Mouse (Mus musculus) embryonic facial prominence, embryonic 12.5 days (tissue): ENCODE results near the gene Fchsd2. TPM values are rescaled to one million over a fixed set of nuclear protein-coding genes. Genes with fewer than 3 reads are reported as not detected.
A peak's percentile ranks its signal among the peaks of the same experiment; 100 is the strongest.

Experiments
- ATAC-seq: fragments of 200-750 bp; cut with Nextera tagmentation; 2 replicates; pipeline ENCODE4 v1.8.0; 2017; ENCODE audit not compliant: insufficient number of reproducible peaks, insufficient read depth, low FRiP score, low TSS enrichment
- H3K27ac ChIP-seq: fragments of 300-500 bp; sonication (generic); 2 replicates; pipeline ENCODE4 v1.5.1; 2016; ENCODE audit warnings: mild to moderate bottlenecking
- H3K27me3 ChIP-seq: fragments of 300-500 bp; sonication (generic); 2 replicates; pipeline ENCODE4 v1.6.1; 2016; ENCODE audit warnings: mild to moderate bottlenecking, moderate library complexity
- H3K36me3 ChIP-seq: fragments of 300-500 bp; sonication (generic); 2 replicates; pipeline ENCODE4 v1.6.1; 2016; ENCODE audit warnings: mild to moderate bottlenecking
- H3K4me1 ChIP-seq: fragments of 300-500 bp; sonication (generic); 2 replicates; pipeline ENCODE4 v1.6.1; 2016
- H3K4me2 ChIP-seq: fragments of 300-500 bp; sonication (generic); replicated peaks from 2 replicates; pipeline ENCODE4 v1.6.1; 2016; ENCODE audit warnings: mild to moderate bottlenecking, moderate library complexity
- H3K4me3 ChIP-seq: fragments of 300-500 bp; sonication (generic); 2 replicates; pipeline ENCODE4 v1.5.1; 2016; ENCODE audit warnings: mild to moderate bottlenecking
- H3K9ac ChIP-seq: fragments of 300-500 bp; sonication (generic); 2 replicates; pipeline ENCODE4 v1.6.1; 2016; ENCODE audit warnings: mild to moderate bottlenecking, moderate library complexity
- H3K9me3 ChIP-seq: fragments of 300-500 bp; sonication (generic); 2 replicates; pipeline ENCODE4 v1.6.1; 2016; ENCODE audit warnings: mild to moderate bottlenecking, moderate library complexity
- WGBS: fragments of 180-500 bp; shearing (Covaris S2); methylation state at CpG from one replicate; pipeline ENCODE4 v1.1.7; 2016; 5-methylcytosine and 5-hydroxymethylcytosine counted together
- polyA plus RNA-seq: library from polyadenylated mRNA; unstranded; fragments of >200 nt; fragmentation: Nextera tagmentation; extraction: Ambion mirVana; gene quantifications from 2 replicates; pipeline ENCODE4 v1.2.1, GENCODE M21; 2016

The Fchsd2 gene
- 29.4 and 31.5 TPM in 2 replicates for polyA plus RNA-seq

DNA sequence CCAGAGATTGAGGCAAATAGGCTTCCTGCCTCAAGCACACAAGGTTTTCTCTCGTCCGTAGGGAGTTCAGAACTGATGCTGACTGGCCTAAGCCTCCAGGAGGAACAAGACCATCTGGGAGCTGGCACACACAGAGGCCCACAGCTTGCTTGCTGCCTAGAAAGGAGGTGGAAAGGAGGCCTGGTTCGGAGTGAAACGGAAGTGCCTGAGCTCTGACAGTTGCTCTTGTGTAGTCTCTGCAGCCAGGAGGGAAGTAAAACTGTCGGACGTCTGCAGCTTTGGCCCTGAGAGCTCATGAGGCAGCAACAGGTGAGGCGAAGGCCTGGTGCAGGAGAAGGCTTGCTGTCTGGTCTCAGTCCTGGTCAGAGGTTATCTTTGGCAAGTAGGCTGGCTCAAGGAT lies at the start of gene Fchsd2:
TSS of gene Fchsd2 (plus strand) at position 246 of the 400 bp plus-strand sequence.
- H3K36me3 ChIP-seq: no peaks in the 10 kb centered on the region
- no peak within 1 kb of the TSS for H3K4me3 ChIP-seq
- WGBS: 74% methylated on average over 7 of the region's 7 CpGs
- H3K4me1 ChIP-seq: no peaks in the 10 kb centered on the region
- ATAC-seq: no peak
- H3K27me3 ChIP-seq: no peaks in the 10 kb centered on the region
- H3K27ac ChIP-seq: no peak within 1 kb of the TSS
- H3K9me3 ChIP-seq: no peaks in the 10 kb centered on the region
- H3K9ac ChIP-seq: no peak within 1 kb of the TSS
- H3K4me2 ChIP-seq: no peak within 1 kb of the TSS

DNA sequence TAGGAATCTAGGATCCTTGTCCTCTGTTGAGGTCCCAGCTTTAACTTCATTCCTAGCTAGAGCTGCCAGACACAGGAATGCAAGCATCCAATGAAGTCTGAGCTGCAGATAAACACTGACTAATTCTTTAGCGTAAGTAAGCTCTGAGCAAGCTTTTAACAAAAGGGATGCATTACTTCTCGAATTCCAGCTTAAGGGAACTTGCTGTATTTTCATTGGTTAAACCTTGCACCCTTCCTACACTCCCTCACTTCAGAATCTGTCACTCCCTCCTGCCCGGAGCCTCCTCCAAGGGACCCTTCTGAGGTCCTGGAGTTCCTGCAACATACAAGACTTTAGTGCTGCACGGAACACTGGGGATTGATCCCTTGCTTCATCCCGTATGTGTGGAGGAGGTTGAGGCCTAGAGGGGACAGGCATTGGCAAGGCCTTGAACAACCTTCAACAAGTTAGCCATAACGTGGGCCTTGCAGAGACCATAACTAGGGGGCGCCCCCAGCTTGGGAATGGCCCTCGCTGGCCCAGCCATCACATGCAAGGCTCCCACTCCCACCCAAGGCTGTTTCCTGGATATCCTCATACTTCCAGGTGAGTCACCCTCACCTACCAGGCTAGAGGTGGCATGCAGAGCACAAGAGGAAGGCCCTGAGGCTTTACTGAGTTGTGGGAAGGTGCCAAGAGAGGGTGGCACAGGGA lies 48.7 kb upstream of the Fchsd2 start:
- Histone ChIP-seq H3K4me3 (no peak overlapping the region), H3K9me3 (no peaks in the 10 kb centered on the region), H3K4me1 (no peaks in the 10 kb centered on the region), H3K4me2 (no peak overlapping the region), H3K27ac (no peak overlapping the region), H3K36me3 (no peaks in the 10 kb centered on the region), H3K27me3 (no peaks in the 10 kb centered on the region), H3K9ac (no peak overlapping the region)
- ATAC-seq: no peak
- WGBS: 55% methylated on average over 8 of the region's 8 CpGs

- WGBS: 74% methylated on average over 5 of the region's 5 CpGs
- Histone ChIP-seq H3K4me3 (no peak overlapping the region), H3K9me3 (no peaks in the 10 kb centered on the region), H3K9ac (no peak overlapping the region), H3K27ac (no peak overlapping the region), H3K27me3 (no peaks in the 10 kb centered on the region), H3K36me3 (no peaks in the 10 kb centered on the region), H3K4me2 (no peak overlapping the region), H3K4me1 (no peaks in the 10 kb centered on the region)
- no peak for ATAC-seq
Measured at GRCm38 (mm10) chr7:101048247-101048646, 44.4 kb upstream of the Fchsd2 start.

DNA sequence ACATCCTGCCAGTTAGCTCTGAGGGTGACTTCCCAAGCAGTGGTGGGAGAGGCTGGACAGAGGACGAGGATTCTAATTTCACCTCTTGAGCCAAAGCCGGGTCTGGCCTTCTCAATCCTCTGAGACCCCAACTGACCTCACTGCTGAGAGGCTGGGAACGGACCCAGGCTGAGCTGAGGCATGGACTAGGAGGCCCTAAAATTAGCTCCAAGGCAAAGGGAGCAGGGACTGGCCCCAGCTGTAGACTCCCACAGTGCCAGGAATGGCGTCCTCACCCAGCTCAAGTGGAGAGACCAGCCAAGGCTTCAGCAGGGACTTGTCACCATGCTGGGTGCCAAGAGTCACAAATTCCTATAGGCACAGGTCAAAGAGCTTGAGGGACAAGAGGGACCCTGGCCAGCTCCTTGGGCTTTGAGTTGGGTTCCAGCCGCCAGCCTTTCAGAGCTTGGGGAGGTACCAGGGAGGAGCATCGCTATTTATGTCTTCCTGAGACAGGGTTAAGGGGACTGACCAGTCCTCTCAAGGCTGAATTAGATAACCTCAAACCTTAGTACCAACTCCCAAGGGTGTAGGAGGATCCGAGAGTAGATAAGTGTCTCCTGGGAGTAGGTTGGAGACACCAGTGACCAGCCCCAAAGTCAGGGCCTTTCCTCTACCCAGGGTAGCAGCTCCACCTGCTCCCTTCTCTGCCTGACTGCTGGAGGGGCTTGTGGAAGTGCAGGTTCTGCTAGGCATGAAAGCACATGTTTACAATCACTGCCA lies 43.2 kb upstream of the Fchsd2 start:
- no peaks in the 10 kb centered on the region for H3K9me3 ChIP-seq
- no peaks in the 10 kb centered on the region for H3K27me3 ChIP-seq
- H3K4me1 ChIP-seq: no peaks in the 10 kb centered on the region
- H3K4me2 ChIP-seq: no peak overlapping the region
- WGBS: 76% methylated on average over 7 of the region's 7 CpGs
- no peak overlapping the region for H3K27ac ChIP-seq
- H3K36me3 ChIP-seq: no peaks in the 10 kb centered on the region
- ATAC-seq: no peak
- no peak overlapping the region for H3K4me3 ChIP-seq
- no peak overlapping the region for H3K9ac ChIP-seq

DNA sequence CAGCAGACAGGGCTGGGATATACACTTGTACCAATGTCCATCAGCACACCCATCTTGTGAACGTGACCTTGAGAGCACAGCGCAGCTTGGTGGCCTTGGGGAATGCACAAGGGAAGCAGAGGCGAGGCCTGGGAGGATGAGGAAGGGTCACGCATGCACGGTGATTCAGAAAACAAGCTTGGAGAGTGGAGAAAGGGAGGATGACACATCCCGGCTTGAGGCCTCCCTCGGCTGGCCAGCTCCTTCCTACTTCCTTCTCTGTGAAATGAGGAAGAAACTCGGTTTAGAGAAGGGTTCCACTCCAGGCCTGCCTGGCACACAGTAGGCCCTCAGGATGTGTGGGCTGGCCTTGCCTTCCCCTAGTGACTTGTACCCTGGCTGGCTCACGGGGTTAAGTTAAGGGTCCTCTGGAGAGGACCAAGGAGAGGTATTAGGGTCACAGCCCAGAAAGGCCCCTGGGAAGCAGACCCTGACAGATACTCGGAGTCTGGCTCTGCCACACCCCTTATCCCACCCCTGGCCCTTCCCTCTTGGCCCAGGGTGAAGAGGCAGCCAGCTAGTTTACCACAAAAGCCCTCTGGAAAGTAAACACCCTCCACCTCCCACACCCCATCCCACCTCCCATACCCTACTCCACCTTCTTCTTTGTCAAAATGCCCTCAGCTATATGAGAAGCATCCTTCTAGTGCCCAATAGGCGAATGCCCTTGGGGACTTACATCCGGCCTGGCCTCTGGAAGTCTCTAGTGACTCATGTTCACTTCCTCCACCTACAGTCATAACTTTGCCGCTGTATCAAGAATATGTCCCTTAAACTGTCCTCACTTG lies 41.7 kb upstream of the Fchsd2 start:
- H3K9me3 ChIP-seq: no peaks in the 10 kb centered on the region
- no peaks in the 10 kb centered on the region for H3K27me3 ChIP-seq
- no peaks in the 10 kb centered on the region for H3K4me1 ChIP-seq
- H3K4me2 ChIP-seq: no peak overlapping the region
- no peak; the same call in 1 of the 2 replicates for ATAC-seq
- no peaks in the 10 kb centered on the region for H3K36me3 ChIP-seq
- H3K9ac ChIP-seq: 0 out of 2 replicates have a peak overlapping the region, but pooled peaks have one; percentile 2
- H3K27ac ChIP-seq: no peak overlapping the region
- no peak overlapping the region for H3K4me3 ChIP-seq
- WGBS: 72% methylated on average over 13 of the region's 13 CpGs

DNA sequence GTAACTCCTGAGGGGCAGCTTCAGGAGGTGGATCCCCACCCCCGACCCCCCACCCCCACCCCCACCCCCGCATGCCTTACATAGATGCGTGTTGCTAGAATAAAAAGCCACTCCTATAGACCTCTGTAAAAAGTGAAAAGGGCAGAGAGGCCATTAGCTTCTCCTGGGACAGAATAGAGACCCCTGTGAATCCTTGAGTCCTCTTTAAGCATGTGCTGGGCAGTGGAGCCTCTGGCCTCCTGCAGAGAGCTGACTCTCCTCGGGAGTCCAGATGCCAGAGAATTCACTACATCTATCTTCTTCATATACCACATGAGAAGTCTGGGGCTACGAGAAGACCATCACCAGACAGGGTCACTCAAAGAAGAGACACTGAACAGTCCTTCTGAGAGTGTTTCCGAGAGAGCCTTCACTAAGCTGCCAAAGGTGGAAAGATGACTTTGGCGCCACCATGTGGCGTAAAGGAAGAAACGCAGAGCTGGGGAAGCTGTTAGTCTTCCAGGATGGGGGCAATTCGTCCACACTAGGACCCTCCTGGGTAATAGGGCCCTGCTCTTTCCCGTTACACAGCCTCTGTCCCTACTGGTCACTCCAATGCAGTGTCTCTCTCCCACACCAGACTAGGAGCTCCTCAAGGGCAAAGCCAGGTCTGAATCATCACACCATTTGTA lies 41.0 kb upstream of the Fchsd2 start:
- Histone ChIP-seq H3K4me2 (no peak overlapping the region), H3K36me3 (no peaks in the 10 kb centered on the region), H3K9ac (0 out of 2 replicates have a peak overlapping the region, but pooled peaks have one; percentile 2), H3K9me3 (no peaks in the 10 kb centered on the region), H3K27ac (no peak overlapping the region), H3K27me3 (no peaks in the 10 kb centered on the region), H3K4me3 (no peak overlapping the region), H3K4me1 (no peaks in the 10 kb centered on the region)
- no peak for ATAC-seq
- WGBS: 23% methylated on average over 11 of the region's 11 CpGs

DNA sequence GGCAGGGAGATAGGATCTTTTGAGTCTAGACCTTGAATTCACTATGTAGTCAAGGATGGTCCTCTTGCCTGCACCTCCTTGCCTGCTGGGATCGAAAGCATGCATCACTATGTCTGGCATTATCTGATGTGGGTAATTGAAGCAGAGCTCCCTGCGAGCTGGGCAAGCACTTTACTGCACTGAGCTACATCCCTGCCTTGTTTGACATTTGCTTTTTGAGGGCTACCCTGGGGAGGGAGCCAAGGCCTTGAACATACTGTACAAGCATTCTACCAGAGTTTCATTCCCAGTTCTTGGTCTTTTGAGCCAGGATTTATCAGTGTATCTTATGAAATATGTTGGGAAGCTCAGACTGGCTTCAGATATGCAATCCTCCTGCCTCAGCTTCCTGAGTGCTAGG lies 39.5 kb upstream of the Fchsd2 start:
- H3K27me3 ChIP-seq: no peaks in the 10 kb centered on the region
- no peak overlapping the region for H3K9ac ChIP-seq
- no peak overlapping the region for H3K4me3 ChIP-seq
- no peak for ATAC-seq
- H3K36me3 ChIP-seq: no peaks in the 10 kb centered on the region
- no peak overlapping the region for H3K27ac ChIP-seq
- no peak overlapping the region for H3K4me2 ChIP-seq
- H3K4me1 ChIP-seq: no peaks in the 10 kb centered on the region
- no peaks in the 10 kb centered on the region for H3K9me3 ChIP-seq
- 45% methylated on average over 2 of the region's 2 CpGs for WGBS

DNA sequence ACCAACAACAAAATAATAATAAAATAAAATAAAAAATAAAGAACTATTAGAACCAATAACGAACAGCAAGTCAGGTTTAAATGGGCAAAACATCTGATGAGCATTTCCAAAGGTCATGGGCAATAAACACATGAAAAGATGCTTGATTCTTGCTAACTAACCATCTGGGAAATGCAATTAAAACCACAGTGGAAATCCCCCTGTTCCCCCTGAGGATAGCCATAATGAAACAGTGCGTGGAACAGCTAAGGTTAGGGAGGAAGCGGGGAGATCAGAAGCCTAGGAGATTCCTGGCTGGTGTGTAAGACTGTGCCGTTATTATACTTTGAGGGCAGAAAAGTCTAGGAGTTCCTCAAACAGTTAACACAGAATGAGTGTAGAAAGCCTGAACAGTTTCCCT lies 35.4 kb upstream of the Fchsd2 start:
- Histone ChIP-seq H3K27me3 (0 out of 2 replicates have a peak, but pooled peaks cover 4% of the 10 kb centered on the region), H3K4me3 (no peak overlapping the region), H3K4me1 (no peaks in the 10 kb centered on the region), H3K4me2 (no peak overlapping the region), H3K9ac (no peak overlapping the region), H3K27ac (no peak overlapping the region), H3K9me3 (no peaks in the 10 kb centered on the region), H3K36me3 (no peaks in the 10 kb centered on the region)
- WGBS: 45% methylated on average over 4 of the region's 4 CpGs
- no peak for ATAC-seq

DNA sequence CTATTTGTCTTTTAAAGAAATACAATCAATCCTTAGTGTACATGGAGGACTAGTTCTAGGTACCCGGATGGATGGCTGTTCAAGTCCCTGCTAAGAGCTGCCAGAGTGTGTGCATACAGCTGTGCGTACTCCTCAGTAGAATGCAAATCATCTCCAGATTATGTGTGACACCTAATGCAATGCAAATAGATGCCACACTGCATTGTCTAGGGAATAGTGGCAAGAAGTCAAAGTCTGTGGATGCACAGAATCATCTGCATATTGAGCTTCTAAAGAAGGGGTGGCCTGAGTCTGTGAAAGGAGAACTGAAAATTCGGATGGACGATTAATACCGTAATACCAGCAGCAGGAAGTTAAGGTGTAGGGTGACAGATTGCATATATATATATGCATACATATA lies 33.5 kb upstream of the Fchsd2 start:
- 84% methylated on average over 5 of the region's 5 CpGs for WGBS
- no peaks in the 10 kb centered on the region for H3K36me3 ChIP-seq
- ATAC-seq: no peak
- no peak overlapping the region for H3K4me2 ChIP-seq
- H3K27ac ChIP-seq: no peak overlapping the region
- H3K9ac ChIP-seq: no peak overlapping the region
- H3K4me1 ChIP-seq: no peaks in the 10 kb centered on the region
- no peaks in the 10 kb centered on the region for H3K9me3 ChIP-seq
- no peak overlapping the region for H3K4me3 ChIP-seq
- 0 out of 2 replicates have a peak, but pooled peaks cover 4% of the 10 kb centered on the region for H3K27me3 ChIP-seq

DNA sequence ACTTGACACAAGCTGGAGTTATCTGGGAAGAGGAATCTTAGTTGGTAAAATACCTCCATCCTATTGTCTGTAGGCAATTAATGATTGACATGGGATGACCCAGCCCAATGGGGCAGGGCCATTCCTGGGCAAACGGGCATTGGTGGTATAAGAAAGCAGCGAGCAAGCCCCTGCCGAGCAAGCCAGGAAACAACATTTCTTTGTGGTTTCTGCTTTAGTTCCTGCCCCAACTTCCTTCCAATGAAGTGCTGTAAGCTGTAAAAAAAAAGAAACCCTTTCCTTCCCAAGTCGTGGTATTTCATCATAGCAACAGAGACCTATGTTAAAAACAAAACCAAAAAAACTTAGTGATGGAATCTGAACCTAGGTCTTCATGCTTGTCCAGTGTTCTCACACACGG lies 32.2 kb upstream of the Fchsd2 start:
- Histone ChIP-seq H3K36me3 (no peaks in the 10 kb centered on the region), H3K9me3 (no peaks in the 10 kb centered on the region), H3K27me3 (0 out of 2 replicates have a peak, but pooled peaks cover 4% of the 10 kb centered on the region), H3K4me1 (no peaks in the 10 kb centered on the region), H3K9ac (no peak overlapping the region), H3K4me3 (no peak overlapping the region), H3K4me2 (no peak overlapping the region), H3K27ac (no peak overlapping the region)
- no peak for ATAC-seq
- 71% methylated on average over 5 of the region's 5 CpGs for WGBS

- 6% methylated on average over 17 of the region's 17 CpGs for WGBS
- no peak for ATAC-seq
- Histone ChIP-seq H3K4me1 (no peaks in the 10 kb centered on the region), H3K36me3 (no peaks in the 10 kb centered on the region), H3K27me3 (0 out of 2 replicates have a peak, but pooled peaks cover 4% of the 10 kb centered on the region), H3K9ac (no peak overlapping the region; the same call in 1 of the 2 replicates), H3K4me2 (peak overlapping the region; percentile 21), H3K9me3 (no peaks in the 10 kb centered on the region), H3K4me3 (no peak overlapping the region), H3K27ac (no peak overlapping the region)
Measured at GRCm38 (mm10) chr7:101061381-101061780, 31.3 kb upstream of the Fchsd2 start.
